Mouse (Mus musculus) embryonic facial prominence, embryonic 10.5 days (tissue): ENCODE results near the gene Sccpdh. TPM values are rescaled to one million over a fixed set of nuclear protein-coding genes. Genes with fewer than 3 reads are reported as not detected.
"Not testable (repeated sequence)": the region's sequence is repeated elsewhere in the genome, so short reads cannot be mapped to it uniquely, and the experiment has no call there.

Experiments
- DNase-seq: peaks from one replicate; pipeline ENCODE4 v3.0.0-alpha.2; 2017; ENCODE audit warnings: low spot score
- H3K27ac ChIP-seq: fragments of 300-500 bp; sonication (generic); replicated peaks from 2 replicates; pipeline ENCODE4 v1.5.1; 2016; ENCODE audit warnings: mild to moderate bottlenecking
- H3K27me3 ChIP-seq: fragments of 300-500 bp; sonication (generic); replicated peaks from 2 replicates; pipeline ENCODE4 v1.6.1; 2016; ENCODE audit warnings: low read depth, mild to moderate bottlenecking; ENCODE audit not compliant: poor library complexity, severe bottlenecking
- H3K36me3 ChIP-seq: fragments of 300-500 bp; sonication (generic); replicated peaks from 2 replicates; pipeline ENCODE4 v1.6.1; 2016; ENCODE audit warnings: mild to moderate bottlenecking, moderate library complexity
- H3K4me1 ChIP-seq: fragments of 300-500 bp; sonication (generic); 2 replicates; pipeline ENCODE4 v1.6.1; 2016
- H3K4me3 ChIP-seq: fragments of 300-500 bp; sonication (generic); 2 replicates; pipeline ENCODE4 v1.5.1; 2016; ENCODE audit warnings: mild to moderate bottlenecking, moderate library complexity
- H3K9me3 ChIP-seq: fragments of 300-500 bp; sonication (generic); 2 replicates; pipeline ENCODE4 v1.6.1; 2016; ENCODE audit warnings: mild to moderate bottlenecking
- WGBS: fragments of 180-500 bp; shearing (Covaris S2); methylation state at CpG from one replicate; pipeline ENCODE4 v1.1.7; 2016; 5-methylcytosine and 5-hydroxymethylcytosine counted together
- polyA plus RNA-seq: library from polyadenylated mRNA; unstranded; fragments of >200 nt; fragmentation: Nextera tagmentation; extraction: Ambion mirVana; gene quantifications from 2 replicates; pipeline ENCODE4 v1.2.1, GENCODE M21; 2016

Sccpdh gene
- polyA plus RNA-seq, 1 experiment from 2014 or later = 68.4 TPM

- Histone ChIP-seq H3K27me3 (no peaks in the 10 kb centered on the region), H3K27ac (no peak overlapping the region), H3K9me3 (no peaks in the 10 kb centered on the region), H3K36me3 (peaks cover 88% of the 10 kb centered on the region), H3K4me1 (no peaks in the 10 kb centered on the region), H3K4me3 (no peak overlapping the region)
- DNase-seq = no peak
- 89% methylated on average over 2 of the region's 2 CpGs for WGBS
These were observed 9.0 kb downstream of the Sccpdh start for GRCm38 (mm10) chr1:179677031-179677430.

GRCm38 (mm10) chr1:179679326-179679725 lies 11.3 kb downstream of the Sccpdh start:
- no peaks in the 10 kb centered on the region for H3K4me1 ChIP-seq
- WGBS = 92% methylated on average over 4 of the region's 4 CpGs
- no peak for DNase-seq
- no peak overlapping the region for H3K27ac ChIP-seq
- H3K9me3 ChIP-seq = no peaks in the 10 kb centered on the region
- peaks cover 86% of the 10 kb centered on the region for H3K36me3 ChIP-seq
- no peak overlapping the region for H3K4me3 ChIP-seq
- H3K27me3 ChIP-seq = no peaks in the 10 kb centered on the region

- not testable (repeated sequence) for DNase-seq
These were observed 14.7 kb downstream of the Sccpdh start for GRCm38 (mm10) chr1:179682753-179683152.

GRCm38 (mm10) chr1:179686348-179686747 lies 18.3 kb downstream of the Sccpdh start:
- peaks cover 71% of the 10 kb centered on the region for H3K36me3 ChIP-seq
- H3K4me3 ChIP-seq = no peak overlapping the region
- H3K27ac ChIP-seq = no peak overlapping the region
- no peaks in the 10 kb centered on the region for H3K4me1 ChIP-seq
- DNase-seq = no peak
- WGBS = 96% methylated on average over 6 of the region's 6 CpGs
- H3K27me3 ChIP-seq = no peaks in the 10 kb centered on the region
- no peaks in the 10 kb centered on the region for H3K9me3 ChIP-seq

More at GRCm38 (mm10) chr1:179682753-179683152, 14.7 kb downstream of the Sccpdh start:
- H3K9me3 ChIP-seq, H3K27me3 ChIP-seq, H3K4me3 ChIP-seq, H3K27ac ChIP-seq, H3K4me1 ChIP-seq: not testable (repeated sequence)
- WGBS = 90% methylated on average over 10 of the region's 10 CpGs
- peaks cover 91% of the 10 kb centered on the region for H3K36me3 ChIP-seq

- Histone ChIP-seq H3K27ac (no peak overlapping the region), H3K27me3 (no peaks in the 10 kb centered on the region), H3K36me3 (peaks cover 68% of the 10 kb centered on the region), H3K4me3 (no peak overlapping the region), H3K9me3 (no peaks in the 10 kb centered on the region), H3K4me1 (no peaks in the 10 kb centered on the region)
- DNase-seq = no peak
- WGBS = 90% methylated on average over 5 of the region's 5 CpGs
These were observed 18.8 kb downstream of the Sccpdh start for GRCm38 (mm10) chr1:179686781-179687180.

GRCm38 (mm10) chr1:179687305-179687704 lies 19.3 kb downstream of the Sccpdh start:
- WGBS = 91% methylated on average over 1 of the region's 1 CpGs
- H3K4me3 ChIP-seq = no peak overlapping the region
- H3K27ac ChIP-seq = no peak overlapping the region
- H3K4me1 ChIP-seq = no peaks in the 10 kb centered on the region
- no peaks in the 10 kb centered on the region for H3K9me3 ChIP-seq
- H3K36me3 ChIP-seq = peaks cover 62% of the 10 kb centered on the region
- H3K27me3 ChIP-seq = no peaks in the 10 kb centered on the region
- DNase-seq = no peak

GRCm38 (mm10) chr1:179687966-179688365 lies 20.0 kb downstream of the Sccpdh start:
- H3K4me1 ChIP-seq = no peaks in the 10 kb centered on the region
- no peaks in the 10 kb centered on the region for H3K9me3 ChIP-seq
- no peak for DNase-seq
- H3K4me3 ChIP-seq = no peak overlapping the region
- H3K27ac ChIP-seq = no peak overlapping the region
- WGBS = 89% methylated on average over 3 of the region's 3 CpGs
- no peaks in the 10 kb centered on the region for H3K27me3 ChIP-seq
- H3K36me3 ChIP-seq = peaks cover 58% of the 10 kb centered on the region

GRCm38 (mm10) chr1:179688415-179688814 lies 20.4 kb downstream of the Sccpdh start:
- Histone ChIP-seq H3K27me3 (no peaks in the 10 kb centered on the region), H3K9me3 (no peaks in the 10 kb centered on the region), H3K36me3 (peaks cover 53% of the 10 kb centered on the region), H3K4me3 (no peak overlapping the region), H3K4me1 (no peaks in the 10 kb centered on the region), H3K27ac (no peak overlapping the region)
- 90% methylated on average over 6 of the region's 6 CpGs for WGBS
- no peak for DNase-seq

- H3K4me1 ChIP-seq = no peaks in the 10 kb centered on the region
- H3K27ac ChIP-seq = no peak overlapping the region
- DNase-seq = no peak
- H3K27me3 ChIP-seq = no peaks in the 10 kb centered on the region
- peaks cover 48% of the 10 kb centered on the region for H3K36me3 ChIP-seq
- no peaks in the 10 kb centered on the region for H3K9me3 ChIP-seq
- WGBS = 83% methylated on average over 5 of the region's 5 CpGs
- H3K4me3 ChIP-seq = no peak overlapping the region
These were observed 20.9 kb downstream of the Sccpdh start for GRCm38 (mm10) chr1:179688914-179689313.

GRCm38 (mm10) chr1:179689479-179689878 lies 21.5 kb downstream of the Sccpdh start:
- no peaks in the 10 kb centered on the region for H3K9me3 ChIP-seq

GRCm38 (mm10) chr1:179704150-179704549 lies 36.1 kb downstream of the Sccpdh start:
- no peaks in the 10 kb centered on the region for H3K9me3 ChIP-seq
- H3K27me3 ChIP-seq = no peaks in the 10 kb centered on the region
- H3K36me3 ChIP-seq = no peaks in the 10 kb centered on the region
- H3K4me1 ChIP-seq = peaks cover 4% of the 10 kb centered on the region; the same call in 1 of the 2 replicates
- H3K27ac ChIP-seq = no peak overlapping the region
- DNase-seq = no peak
- WGBS = 78% methylated on average over 3 of the region's 3 CpGs
- no peak overlapping the region for H3K4me3 ChIP-seq

More at GRCm38 (mm10) chr1:179689479-179689878, 21.5 kb downstream of the Sccpdh start:
- no peak overlapping the region for H3K4me3 ChIP-seq
- H3K4me1 ChIP-seq = no peaks in the 10 kb centered on the region
- no peak for DNase-seq
- H3K27me3 ChIP-seq = no peaks in the 10 kb centered on the region
- H3K27ac ChIP-seq = no peak overlapping the region
- H3K36me3 ChIP-seq = peaks cover 43% of the 10 kb centered on the region
- WGBS = 80% methylated on average over 6 of the region's 6 CpGs

- Histone ChIP-seq H3K9me3 (no peaks in the 10 kb centered on the region), H3K27ac (no peak overlapping the region), H3K4me3 (no peak overlapping the region), H3K36me3 (no peaks in the 10 kb centered on the region), H3K27me3 (no peaks in the 10 kb centered on the region), H3K4me1 (peaks cover 4% of the 10 kb centered on the region; the same call in 1 of the 2 replicates)
- DNase-seq = no peak
- 90% methylated on average over 6 of the region's 6 CpGs for WGBS
These were observed 37.1 kb downstream of the Sccpdh start for GRCm38 (mm10) chr1:179705154-179705553.

GRCm38 (mm10) chr1:179709390-179709789 lies 41.4 kb downstream of the Sccpdh start:
- Histone ChIP-seq H3K36me3 (no peaks in the 10 kb centered on the region), H3K27ac (no peak overlapping the region), H3K27me3 (no peaks in the 10 kb centered on the region), H3K4me3 (no peak overlapping the region), H3K4me1 (peaks cover 4% of the 10 kb centered on the region), H3K9me3 (no peaks in the 10 kb centered on the region)
- WGBS = 93% methylated on average over 6 of the region's 6 CpGs
- no peak for DNase-seq

GRCm38 (mm10) chr1:179710739-179711138 lies 42.7 kb downstream of the Sccpdh start:
- Histone ChIP-seq H3K9me3 (no peaks in the 10 kb centered on the region), H3K27me3 (no peaks in the 10 kb centered on the region), H3K27ac (no peak overlapping the region), H3K4me3 (no peak overlapping the region), H3K4me1 (peaks cover 4% of the 10 kb centered on the region), H3K36me3 (no peaks in the 10 kb centered on the region)
- DNase-seq = no peak
- 85% methylated on average over 5 of the region's 5 CpGs for WGBS
